Mouse (Mus musculus) liver, embryonic 12.5 days (tissue): ENCODE results near the gene Hoxa10. TPM values are rescaled to one million over a fixed set of nuclear protein-coding genes. Genes with fewer than 3 reads are reported as not detected.

Experiments
- ATAC-seq: fragments of 200-750 bp; cut with Nextera tagmentation; 2 replicates; pipeline ENCODE4 v1.8.0; 2017; ENCODE audit warnings: moderate number of reproducible peaks, mild to moderate bottlenecking, moderate library complexity
- H3K27ac ChIP-seq: fragments of 300-500 bp; sonication (generic); 2 replicates; pipeline ENCODE4 v1.5.1; 2016; ENCODE audit warnings: mild to moderate bottlenecking
- H3K27me3 ChIP-seq: fragments of 300-500 bp; sonication (generic); replicated peaks from 2 replicates; pipeline ENCODE4 v1.6.1; 2016; ENCODE audit warnings: mild to moderate bottlenecking, moderate library complexity
- H3K36me3 ChIP-seq: fragments of 300-500 bp; sonication (generic); 2 replicates; pipeline ENCODE4 v1.6.1; 2016; ENCODE audit warnings: mild to moderate bottlenecking, moderate library complexity
- H3K4me1 ChIP-seq: fragments of 300-500 bp; sonication (generic); 2 replicates; pipeline ENCODE4 v1.6.1; 2016
- H3K4me2 ChIP-seq: fragments of 300-500 bp; sonication (generic); 2 replicates; pipeline ENCODE4 v1.6.1; 2016; ENCODE audit warnings: mild to moderate bottlenecking, moderate library complexity
- H3K4me3 ChIP-seq: fragments of 300-500 bp; sonication (generic); 2 replicates; pipeline ENCODE4 v1.5.1; 2016; ENCODE audit warnings: mild to moderate bottlenecking, moderate library complexity
- H3K9ac ChIP-seq: fragments of 300-500 bp; sonication (generic); 2 replicates; pipeline ENCODE4 v1.6.1; 2016; ENCODE audit warnings: mild to moderate bottlenecking, moderate library complexity
- H3K9me3 ChIP-seq: fragments of 300-500 bp; sonication (generic); replicated peaks from 2 replicates; pipeline ENCODE4 v1.6.1; 2016; ENCODE audit warnings: mild to moderate bottlenecking, moderate library complexity
- WGBS: fragments of 180-500 bp; shearing (Covaris S2); methylation state at CpG from one replicate; pipeline ENCODE4 v1.1.7; 2016; ENCODE audit not compliant: insufficient replicate concordance; 5-methylcytosine and 5-hydroxymethylcytosine counted together
- polyA plus RNA-seq: library from polyadenylated mRNA; unstranded; fragments of >200 nt; fragmentation: Nextera tagmentation; extraction: Ambion mirVana; gene quantifications from 2 replicates; pipeline ENCODE4 v1.2.1, GENCODE M21; 2016

Hoxa10 gene
- polyA plus RNA-seq, 1 experiment from 2014 or later = 0.44 TPM

GRCm38 (mm10) chr6:52200751-52201250, 39.9 kb downstream of the Hoxa10 start:
- Histone ChIP-seq H3K36me3 (no peaks in the 10 kb centered on the region), H3K9me3 (no peaks in the 10 kb centered on the region), H3K4me3 (no peak overlapping the region), H3K4me2 (no peak overlapping the region), H3K27ac (no peak overlapping the region), H3K27me3 (peaks cover 100% of the 10 kb centered on the region), H3K4me1 (peaks cover 8% of the 10 kb centered on the region; the same call in 1 of the 2 replicates), H3K9ac (no peak overlapping the region)
- no peak for ATAC-seq
- WGBS = 27% methylated on average over 10 of the region's 10 CpGs

- WGBS = 18% methylated on average over 30 of the region's 30 CpGs
- peaks cover 8% of the 10 kb centered on the region; the same call in 1 of the 2 replicates for H3K4me1 ChIP-seq
- H3K36me3 ChIP-seq = no peaks in the 10 kb centered on the region
- H3K9me3 ChIP-seq = no peaks in the 10 kb centered on the region
- peak overlapping the region; percentile 3; the same call in 1 of the 2 replicates for H3K4me2 ChIP-seq
- H3K9ac ChIP-seq = no peak overlapping the region
- peaks cover 100% of the 10 kb centered on the region for H3K27me3 ChIP-seq
- no peak overlapping the region for H3K4me3 ChIP-seq
- H3K27ac ChIP-seq = no peak overlapping the region
- ATAC-seq = no peak
Measured at GRCm38 (mm10) chr6:52200073-52200750, 40.4 kb downstream of the Hoxa10 start.

- H3K4me2 ChIP-seq = no peak overlapping the region
- ATAC-seq = no peak
- H3K27me3 ChIP-seq = peaks cover 99% of the 10 kb centered on the region
Measured at GRCm38 (mm10) chr6:52197271-52197670, 43.4 kb downstream of the Hoxa10 start.

GRCm38 (mm10) chr6:52196811-52197210, 43.8 kb downstream of the Hoxa10 start:
- peaks cover 7% of the 10 kb centered on the region for H3K4me1 ChIP-seq
- no peak for ATAC-seq
- no peak overlapping the region for H3K27ac ChIP-seq
- H3K4me3 ChIP-seq = no peak overlapping the region
- peaks cover 99% of the 10 kb centered on the region for H3K27me3 ChIP-seq
- no peak overlapping the region for H3K9ac ChIP-seq
- H3K9me3 ChIP-seq = no peaks in the 10 kb centered on the region
- no peak overlapping the region for H3K4me2 ChIP-seq
- H3K36me3 ChIP-seq = no peaks in the 10 kb centered on the region
- WGBS = 10% methylated on average over 9 of the region's 9 CpGs

More at GRCm38 (mm10) chr6:52197271-52197670, 43.4 kb downstream of the Hoxa10 start:
- no peaks in the 10 kb centered on the region for H3K36me3 ChIP-seq
- H3K9ac ChIP-seq = no peak overlapping the region
- no peak overlapping the region for H3K4me3 ChIP-seq
- no peaks in the 10 kb centered on the region for H3K9me3 ChIP-seq
- 6% methylated on average over 10 of the region's 10 CpGs for WGBS
- H3K4me1 ChIP-seq = peaks cover 3% of the 10 kb centered on the region; the same call in 1 of the 2 replicates
- no peak overlapping the region for H3K27ac ChIP-seq

- no peak overlapping the region for H3K27ac ChIP-seq
- H3K9ac ChIP-seq = no peak overlapping the region
- H3K27me3 ChIP-seq = peaks cover 99% of the 10 kb centered on the region
- H3K4me3 ChIP-seq = no peak overlapping the region
- 16% methylated on average over 10 of the region's 10 CpGs for WGBS
- H3K36me3 ChIP-seq = no peaks in the 10 kb centered on the region
- no peaks in the 10 kb centered on the region for H3K9me3 ChIP-seq
- peaks cover 13% of the 10 kb centered on the region for H3K4me1 ChIP-seq
- H3K4me2 ChIP-seq = no peak overlapping the region
- ATAC-seq = no peak
Measured at GRCm38 (mm10) chr6:52194690-52195089, 46.0 kb downstream of the Hoxa10 start.

GRCm38 (mm10) chr6:52191860-52192550, 48.6 kb downstream of the Hoxa10 start:
- Histone ChIP-seq H3K9ac (peak overlapping the region; percentile 48), H3K27me3 (peaks cover 99% of the 10 kb centered on the region), H3K4me2 (peak overlapping the region; percentile 63), H3K36me3 (no peaks in the 10 kb centered on the region), H3K4me3 (peak overlapping the region; percentile 54), H3K27ac (no peak overlapping the region), H3K4me1 (peaks cover 13% of the 10 kb centered on the region), H3K9me3 (no peaks in the 10 kb centered on the region)
- 0 out of 2 replicates have a peak, but pooled peaks have one; percentile 24 for ATAC-seq
- WGBS = 3% methylated on average over 33 of the region's 55 CpGs

- peaks cover 13% of the 10 kb centered on the region for H3K4me1 ChIP-seq
- peak within 1 kb of the TSS; percentile 60 for H3K9ac ChIP-seq
- peaks cover 99% of the 10 kb centered on the region for H3K27me3 ChIP-seq
- 2% methylated on average over 78 of the region's 102 CpGs for WGBS
- peak within 1 kb of the TSS; percentile 67 for H3K27ac ChIP-seq
- H3K4me3 ChIP-seq = peak within 1 kb of the TSS; percentile 54
- H3K36me3 ChIP-seq = no peaks in the 10 kb centered on the region
- ATAC-seq = no peak
- no peaks in the 10 kb centered on the region for H3K9me3 ChIP-seq
- peak within 1 kb of the TSS; percentile 63 for H3K4me2 ChIP-seq
Measured at GRCm38 (mm10) chr6:52190906-52191810, 49.5 kb downstream of the Hoxa10 start, which contains the start of gene Hoxa4. Gene Hoxa4, minus strand, starts transcription at chr6:52191753.

- Histone ChIP-seq H3K4me1 (peaks cover 13% of the 10 kb centered on the region), H3K4me3 (peak overlapping the region; percentile 54), H3K27me3 (peaks cover 99% of the 10 kb centered on the region), H3K9ac (no peak overlapping the region; the same call in 1 of the 2 replicates), H3K36me3 (no peaks in the 10 kb centered on the region), H3K9me3 (no peaks in the 10 kb centered on the region), H3K27ac (0 out of 2 replicates have a peak overlapping the region, but pooled peaks have one; percentile 6), H3K4me2 (peak overlapping the region; percentile 63)
- no peak for ATAC-seq
- WGBS = 2% methylated on average over 23 of the region's 23 CpGs
Measured at GRCm38 (mm10) chr6:52190410-52190809, 50.2 kb downstream of the Hoxa10 start.

- H3K4me3 ChIP-seq = 0 out of 2 replicates have a peak overlapping the region, but pooled peaks have one; percentile 54
- ATAC-seq = no peak
- no peaks in the 10 kb centered on the region for H3K9me3 ChIP-seq
- no peak overlapping the region for H3K9ac ChIP-seq
- peak overlapping the region; percentile 63; the same call in 1 of the 2 replicates for H3K4me2 ChIP-seq
- no peak overlapping the region for H3K27ac ChIP-seq
- WGBS = 11% methylated on average over 8 of the region's 8 CpGs
- H3K27me3 ChIP-seq = peaks cover 99% of the 10 kb centered on the region
- no peaks in the 10 kb centered on the region for H3K36me3 ChIP-seq
- peaks cover 13% of the 10 kb centered on the region for H3K4me1 ChIP-seq
Measured at GRCm38 (mm10) chr6:52189909-52190308, 50.7 kb downstream of the Hoxa10 start.

GRCm38 (mm10) chr6:52189172-52189591, 51.5 kb downstream of the Hoxa10 start:
- ATAC-seq = no peak
- H3K9me3 ChIP-seq = no peaks in the 10 kb centered on the region
- H3K27me3 ChIP-seq = peaks cover 99% of the 10 kb centered on the region

GRCm38 (mm10) chr6:52186500-52186899, 54.2 kb downstream of the Hoxa10 start:
- no peak overlapping the region for H3K27ac ChIP-seq
- ATAC-seq = no peak
- WGBS = 27% methylated on average over 1 of the region's 1 CpGs
- H3K27me3 ChIP-seq = peaks cover 100% of the 10 kb centered on the region
- H3K36me3 ChIP-seq = no peaks in the 10 kb centered on the region
- H3K4me1 ChIP-seq = peaks cover 15% of the 10 kb centered on the region; the same call in 1 of the 2 replicates
- no peak overlapping the region for H3K4me3 ChIP-seq
- H3K9me3 ChIP-seq = no peaks in the 10 kb centered on the region
- no peak overlapping the region for H3K9ac ChIP-seq
- no peak overlapping the region for H3K4me2 ChIP-seq

More at GRCm38 (mm10) chr6:52189172-52189591, 51.5 kb downstream of the Hoxa10 start:
- Histone ChIP-seq H3K9ac (no peak overlapping the region), H3K4me1 (peaks cover 16% of the 10 kb centered on the region), H3K27ac (no peak overlapping the region), H3K4me3 (no peak overlapping the region), H3K4me2 (no peak overlapping the region), H3K36me3 (no peaks in the 10 kb centered on the region)
- 17% methylated on average over 5 of the region's 5 CpGs for WGBS
